ENCODE assay signal across 19 mouse cellular contexts in the genomic region with DNA sequence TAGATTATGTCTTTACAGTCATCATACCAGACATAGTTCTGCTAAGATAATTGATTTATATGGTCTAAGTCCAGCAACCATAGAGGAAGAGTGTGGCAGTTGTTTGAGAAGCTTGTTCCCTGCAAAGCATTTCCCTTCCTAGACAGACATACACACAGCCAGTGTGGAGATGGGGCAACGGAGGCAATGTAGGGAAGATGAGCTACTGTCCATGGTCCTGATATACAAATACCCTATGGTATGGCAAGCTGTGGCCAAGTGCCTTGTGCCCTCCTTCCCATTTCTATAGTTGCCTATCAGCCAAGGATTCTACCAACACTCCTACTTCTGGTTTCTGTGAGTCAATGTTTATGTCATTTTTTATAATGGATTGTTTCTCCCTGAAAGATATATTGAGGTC.
A peak's percentile ranks its signal among the peaks of the same experiment; 100 is the strongest.
DNase-seq lines count a peak whose midpoint lies in the region; ATAC-seq and TF ChIP-seq lines count a peak whose summit lies in the region.
"Had no signal": no experiment of that assay in that cellular context is flagged by ENCODE, and none has a peak within 500 bp of the region (broad histone marks: within the 10 kb centered on the region; RNA-seq: fewer than 3 reads in every experiment).

No protein-coding gene starts in this region.

- 4% methylated on average over 1 of the region's 1 CpGs for WGBS in limb, embryonic 14.5 days
- WGBS in limb, embryonic 10.5 days: 4% methylated on average over 1 of the region's 1 CpGs

- no peaks in the 10 kb centered on the region for H3K4me1 ChIP-seq in limb, embryonic 14.5 days (ENCODE audit: control insufficient read depth, insufficient read depth, low read length)
- no peaks in the 10 kb centered on the region for H3K4me1 ChIP-seq in limb, embryonic 10.5 days
- H3K4me1 ChIP-seq: embryonic facial prominence, embryonic 12.5 days; heart, embryonic 13.5 days; hindbrain, embryonic 10.5 days; liver, embryonic 13.5 days had no signal

- DNase-seq in limb, embryonic 14.5 days (ENCODE audit: low spot score): peak; percentile 53
- DNase-seq in limb, embryonic 10.5 days (ENCODE audit: low spot score): no peak
- peak; percentile 9 for DNase-seq in Patski (ENCODE audit: low read depth, low spot score)
- DNase-seq in embryo, embryonic 11 days: peak; percentile 56
- no peak for DNase-seq in cerebellum, adult 18-20 months
- no peak for DNase-seq in spleen, postnatal 4 days (ENCODE audit: low spot score in 2 of 2)
- DNase-seq: B cell, adult 2 months; cerebellum, adult 11-12 months; layer of hippocampus, adult 9-11 months; liver, embryonic 13.5 days; lung, postnatal 10 days; thymus, adult 18-20 months had no signal

- CTCF ChIA-PET in Patski (lab: Charles Lee): no interaction called here

- no peak overlapping the region for H3K27ac ChIP-seq in limb, embryonic 14.5 days (replicated peaks; ENCODE audit: low read depth, low read length)
- no peak overlapping the region for H3K27ac ChIP-seq in limb, embryonic 10.5 days
- H3K27ac ChIP-seq: embryonic facial prominence, embryonic 12.5 days; heart, embryonic 13.5 days; hindbrain, embryonic 10.5 days; liver, embryonic 13.5 days had no signal

- H3K79me2 ChIP-seq in myocyte (ENCODE audit: control insufficient read depth, insufficient read depth): no peaks in the 10 kb centered on the region

- no peaks in the 10 kb centered on the region for H3K9me3 ChIP-seq in limb, embryonic 14.5 days (ENCODE audit: control insufficient read depth, low read length)
- no peaks in the 10 kb centered on the region for H3K9me3 ChIP-seq in limb, embryonic 10.5 days (replicated peaks)
- H3K9me3 ChIP-seq: embryonic facial prominence, embryonic 12.5 days; heart, embryonic 13.5 days; hindbrain, embryonic 10.5 days; liver, embryonic 13.5 days had no signal

- no peaks in the 10 kb centered on the region for H3K36me3 ChIP-seq in limb, embryonic 14.5 days (ENCODE audit: control insufficient read depth, insufficient read depth, low read length)
- H3K36me3 ChIP-seq in limb, embryonic 10.5 days: no peaks in the 10 kb centered on the region
- H3K36me3 ChIP-seq in myocyte (ENCODE audit: control insufficient read depth, insufficient read depth): no peaks in the 10 kb centered on the region
- H3K36me3 ChIP-seq: embryonic facial prominence, embryonic 12.5 days; heart, embryonic 13.5 days; hindbrain, embryonic 10.5 days; liver, embryonic 13.5 days had no signal

- no peak overlapping the region for H3K4me2 ChIP-seq in limb, embryonic 14.5 days (replicated peaks; ENCODE audit: low read depth, low read length, severe bottlenecking)
- H3K4me2 ChIP-seq in myocyte (ENCODE audit: low read depth): no peak overlapping the region
- H3K4me2 ChIP-seq: embryonic facial prominence, embryonic 12.5 days; heart, embryonic 13.5 days; liver, embryonic 13.5 days; midbrain, embryonic 11.5 days had no signal

- in situ Hi-C loops in Patski (cut with MboI; ENCODE audit: low pct_unique_long_range_greater_than_20kb): no loop called here

- H3K9ac ChIP-seq in limb, embryonic 14.5 days (ENCODE audit: low read depth, low read length, severe bottlenecking): no peak overlapping the region
- H3K9ac ChIP-seq: embryonic facial prominence, embryonic 12.5 days; heart, embryonic 13.5 days; liver, embryonic 13.5 days had no signal

- TF ChIP-seq CTCF in Patski (IDR thresholded peaks at IDR 0.05): no peak

- TF ChIP-seq POLR2A in limb, embryonic 14.5 days (IDR thresholded peaks at IDR 0.05; ENCODE audit: borderline replicate concordance, extremely low read depth, insufficient read depth, insufficient read length): no peak
- TF ChIP-seq POLR2A in myocyte (IDR thresholded peaks at IDR 0.05; ENCODE audit: insufficient read length, low read depth): no peak

- H3K27me3 ChIP-seq in limb, embryonic 14.5 days (ENCODE audit: control insufficient read depth, insufficient read depth, low read length): no peaks in the 10 kb centered on the region
- no peaks in the 10 kb centered on the region for H3K27me3 ChIP-seq in limb, embryonic 10.5 days (ENCODE audit: low read depth, poor library complexity, severe bottlenecking)
- H3K27me3 ChIP-seq in Patski (no peaks in the 10 kb centered on the region), myocyte (ENCODE audit: control insufficient read depth, insufficient read depth, insufficient read length) (no peaks in the 10 kb centered on the region)
- H3K27me3 ChIP-seq: embryonic facial prominence, embryonic 12.5 days; heart, embryonic 13.5 days; liver, embryonic 13.5 days had no signal

- H3K4me3 ChIP-seq in limb, embryonic 14.5 days (replicated peaks; ENCODE audit: low read length): no peak overlapping the region
- no peak overlapping the region for H3K4me3 ChIP-seq in limb, embryonic 10.5 days
- H3K4me3 ChIP-seq in myocyte: no peak overlapping the region
- H3K4me3 ChIP-seq: embryonic facial prominence, embryonic 12.5 days; heart, embryonic 13.5 days; hindbrain, embryonic 10.5 days; liver, embryonic 13.5 days had no signal

- no peak for ATAC-seq in limb, embryonic 14.5 days (ENCODE audit: low FRiP score, low read depth)
- ATAC-seq in Patski: no peak
- ATAC-seq in erythroid progenitor cell, adult 5-6 weeks (replicated peaks; ENCODE audit: low FRiP score, poor library complexity, severe bottlenecking): no peak
- ATAC-seq: intestine, embryonic 16.5 days had no signal

- POLR2A ChIA-PET in Patski (lab: Charles Lee): no interaction called here

- no peak overlapping the region for H3ac ChIP-seq in myocyte (ENCODE audit: control insufficient read depth, insufficient read length)

TF ChIP-seq in myocyte, 11 proteins besides CTCF, POLR2A, EP300 and RAD21:
- peak; percentile 28 for TF ChIP-seq MAX (IDR thresholded peaks at IDR 0.05; ENCODE audit: low read depth)
- TF ChIP-seq E2F4 (IDR thresholded peaks at IDR 0.05; ENCODE audit: insufficient read depth): no peak
- peak; percentile 98 for TF ChIP-seq REST (IDR thresholded peaks at IDR 0.05; ENCODE audit: insufficient read depth, insufficient read length)

Comparison
In these comparisons a context has a peak if more than half of its experiments do, and no peak if none do; other contexts are left out.
1. DNase-seq: peak in limb, embryonic 14.5 days (single experiment), Patski (single experiment) and embryo, embryonic 11 days (single experiment); none in limb, embryonic 10.5 days (single experiment), cerebellum, adult 18-20 months (0 of 2) and spleen, postnatal 4 days (0 of 2).